Mouse (Mus musculus) kidney, postnatal 4 days (tissue): ENCODE data around the gene Samd13.

ENCODE experiments used
- DNase-seq, 2 experiments: peaks; one replicate each; pipeline ENCODE4 v3.0.0; 2021; ENCODE audit warnings: mixed read lengths in 2 of 2

Samd13 gene

GRCm38 (mm10) chr3:146684811-146685675, at the start of gene Samd13:
TSS of gene Samd13 (minus strand) at chr3:146685592.
- DNase-seq: peak; percentile 89 to 90

- no peak for DNase-seq
Measured at GRCm38 (mm10) chr3:146731499-146731898, 46.1 kb upstream of the Samd13 start.

GRCm38 (mm10) chr3:146723037-146723436, 37.6 kb upstream of the Samd13 start:
- DNase-seq: no peak

- DNase-seq: no peak
Measured at GRCm38 (mm10) chr3:146719696-146720095, 34.3 kb upstream of the Samd13 start.

GRCm38 (mm10) chr3:146718251-146718650, 32.9 kb upstream of the Samd13 start:
- no peak for DNase-seq

- no peak for DNase-seq
Measured at GRCm38 (mm10) chr3:146712305-146712704, 26.9 kb upstream of the Samd13 start.

GRCm38 (mm10) chr3:146711559-146711958, 26.2 kb upstream of the Samd13 start:
- DNase-seq: no peak

GRCm38 (mm10) chr3:146711084-146711483, 25.7 kb upstream of the Samd13 start:
- DNase-seq: no peak

GRCm38 (mm10) chr3:146709086-146709485, 23.7 kb upstream of the Samd13 start:
- no peak for DNase-seq

GRCm38 (mm10) chr3:146708381-146708780, 23.0 kb upstream of the Samd13 start:
- no peak for DNase-seq

GRCm38 (mm10) chr3:146704099-146704498, 18.7 kb upstream of the Samd13 start:
- DNase-seq: no peak

GRCm38 (mm10) chr3:146700051-146700450, 14.7 kb upstream of the Samd13 start:
- DNase-seq: no peak

- DNase-seq: no peak
Measured at GRCm38 (mm10) chr3:146698982-146699381, 13.6 kb upstream of the Samd13 start.

GRCm38 (mm10) chr3:146692547-146692946, 7.2 kb upstream of the Samd13 start:
- DNase-seq: no peak

GRCm38 (mm10) chr3:146687121-146687725, 1.8 kb upstream of the Samd13 start:
- DNase-seq: no peak

GRCm38 (mm10) chr3:146686428-146686827, 1.0 kb upstream of the Samd13 start:
- DNase-seq: no peak

GRCm38 (mm10) chr3:146683095-146683494, 2.3 kb downstream of the Samd13 start:
- no peak for DNase-seq

- peak; percentile 65 to 77 for DNase-seq
Measured at GRCm38 (mm10) chr3:146682140-146682651, 3.2 kb downstream of the Samd13 start.

- DNase-seq: peak in 1 of 2 experiments; percentile 12
Measured at GRCm38 (mm10) chr3:146681696-146682095, 3.7 kb downstream of the Samd13 start.

- no peak for DNase-seq
Measured at GRCm38 (mm10) chr3:146680625-146681024, 4.8 kb downstream of the Samd13 start.

GRCm38 (mm10) chr3:146679646-146680045, 5.7 kb downstream of the Samd13 start:
- DNase-seq: no peak

- DNase-seq: no peak
Measured at GRCm38 (mm10) chr3:146676193-146676592, 9.2 kb downstream of the Samd13 start.

- no peak for DNase-seq
Measured at GRCm38 (mm10) chr3:146675101-146675500, 10.3 kb downstream of the Samd13 start.

GRCm38 (mm10) chr3:146671121-146671520, 14.3 kb downstream of the Samd13 start:
- peak; percentile 20 to 40 for DNase-seq
